16 mouse cellular contexts compared by ENCODE assay signal in the genomic region with DNA sequence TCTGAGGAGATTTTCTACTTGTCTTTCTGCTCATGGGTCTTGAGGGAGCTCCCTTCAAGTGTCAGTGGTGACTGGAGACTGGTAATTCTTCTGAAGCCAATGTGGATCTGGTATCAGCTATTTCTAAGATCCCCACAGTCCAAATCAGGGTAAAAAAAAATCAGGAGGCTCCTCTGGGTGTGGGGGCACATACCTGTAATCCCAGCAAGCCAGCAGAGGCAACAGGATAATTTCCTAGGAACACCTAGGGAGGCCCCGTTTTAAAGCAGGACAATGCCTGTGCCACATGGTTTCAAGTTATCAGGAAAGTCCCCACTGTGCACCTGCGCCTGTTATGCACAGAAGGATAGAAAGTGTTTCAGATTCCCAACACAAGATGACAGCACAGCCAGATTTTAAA.
"Had no signal": no experiment of that assay in that cellular context is flagged by ENCODE, and none has a peak within 500 bp of the region (broad histone marks: within the 10 kb centered on the region; RNA-seq: fewer than 3 reads in every experiment).

No protein-coding gene starts in this region.

- ATAC-seq: liver, postnatal 0 days; midbrain, embryonic 15.5 days had no signal

- H3K4me1 ChIP-seq: lung, embryonic 15.5 days; stomach, embryonic 15.5 days had no signal

- H3K36me3 ChIP-seq: lung, embryonic 15.5 days; midbrain, embryonic 13.5 days; midbrain, embryonic 15.5 days; neural tube, embryonic 12.5 days; stomach, embryonic 15.5 days had no signal

- H3K4me2 ChIP-seq: lung, embryonic 15.5 days; midbrain, embryonic 13.5 days; midbrain, embryonic 15.5 days; neural tube, embryonic 12.5 days; stomach, embryonic 15.5 days had no signal

- H3K27me3 ChIP-seq: lung, embryonic 15.5 days; megakaryocyte, embryonic 14.5 days; midbrain, embryonic 13.5 days; midbrain, embryonic 15.5 days; neural tube, embryonic 12.5 days; stomach, embryonic 15.5 days had no signal

- H3K4me3 ChIP-seq: lung, embryonic 15.5 days; megakaryocyte, embryonic 14.5 days; midbrain, embryonic 13.5 days; midbrain, embryonic 15.5 days; neural tube, embryonic 12.5 days; stomach, embryonic 15.5 days had no signal

- H3K9ac ChIP-seq: liver, postnatal 0 days; lung, embryonic 15.5 days; midbrain, embryonic 13.5 days; midbrain, embryonic 15.5 days; neural tube, embryonic 12.5 days; stomach, embryonic 15.5 days had no signal

- DNase-seq: liver, postnatal 0 days; lung, adult 2 months; lung, postnatal 14 days; lung, postnatal 36 days; right cerebral cortex, postnatal 14 days; thymus, adult 2 months; thymus, postnatal 25 days; thymus, postnatal 4 days had no signal

- H3K27ac ChIP-seq: lung, embryonic 15.5 days; macrophage; midbrain, embryonic 13.5 days; midbrain, embryonic 15.5 days; neural tube, embryonic 12.5 days; stomach, embryonic 15.5 days; stomach, postnatal 0 days had no signal

- H3K9me3 ChIP-seq: lung, embryonic 15.5 days; midbrain, embryonic 13.5 days; midbrain, embryonic 15.5 days; neural tube, embryonic 12.5 days; stomach, embryonic 15.5 days had no signal
